Mouse (Mus musculus): ENCODE measurements around the gene Tprkb. TPM values are rescaled to one million over a fixed set of nuclear protein-coding genes. Genes with fewer than 3 reads are reported as not detected.
A peak's percentile ranks its signal among the peaks of the same experiment; 100 is the strongest.
"Not testable (repeated sequence)": the region's sequence is repeated elsewhere in the genome, so short reads cannot be mapped to it uniquely, and the experiment has no call there.

Tprkb gene
- polyA plus RNA-seq, 1 experiment from 2014 or later, result 50.5 TPM

DNA sequence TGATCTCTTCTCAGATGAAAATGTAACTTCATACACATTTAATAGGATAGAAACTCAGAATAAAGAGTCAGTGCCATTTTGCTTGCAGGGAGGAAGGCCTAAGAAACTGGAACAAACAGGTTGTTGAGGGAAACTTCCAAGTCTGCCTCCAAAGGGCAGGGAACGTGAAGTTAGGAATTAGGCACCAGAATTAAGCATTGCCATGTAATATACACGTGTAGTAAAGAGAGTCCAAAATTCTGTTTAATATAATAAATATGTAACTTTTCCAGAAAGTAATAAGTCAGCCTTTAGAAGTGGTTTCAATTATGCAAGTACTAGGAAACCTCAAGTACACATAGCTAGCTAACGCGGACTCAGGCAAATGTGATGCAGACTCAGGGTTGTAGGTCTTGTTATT lies 7.7 kb downstream of the Tprkb start:
- Histone ChIP-seq H3K4me1 (replicated peaks) (peaks cover 14% of the 10 kb centered on the region), H3K4me2 (no peak overlapping the region), H3K9me3 (no peaks in the 10 kb centered on the region), H3K27ac (replicated peaks) (no peak overlapping the region), H3K36me3 (peaks cover 20% of the 10 kb centered on the region), H3K9ac (no peak overlapping the region), H3K27me3 (no peaks in the 10 kb centered on the region), H3K4me3 (no peak overlapping the region)
- ATAC-seq (ENCODE audit: low FRiP score, low read depth), result no peak
- WGBS, result 95% methylated on average over 4 of the region's 4 CpGs

DNA sequence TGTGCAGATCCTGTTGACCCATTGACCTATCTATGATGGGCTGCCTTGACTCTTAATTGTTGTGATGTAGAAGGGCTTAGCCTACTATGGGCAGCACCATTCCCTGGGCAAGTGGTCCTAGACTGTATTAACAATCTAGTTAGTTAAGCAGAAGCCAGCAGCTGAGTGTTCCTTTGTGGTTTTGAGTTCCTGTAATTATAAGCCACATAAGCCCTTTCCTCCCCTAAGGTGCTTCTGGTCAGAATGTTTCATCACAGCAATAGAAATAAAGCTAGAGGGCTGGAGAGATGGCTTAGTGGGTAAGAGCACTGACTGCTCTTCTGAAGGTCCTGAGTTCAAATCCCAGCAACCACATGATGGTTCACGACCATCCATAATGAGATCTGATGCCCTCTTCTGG lies 12.0 kb downstream of the Tprkb start:
- H3K27me3 ChIP-seq, result no peaks in the 10 kb centered on the region
- no peak overlapping the region for H3K4me2 ChIP-seq
- H3K27ac ChIP-seq (replicated peaks), result no peak overlapping the region
- H3K9me3 ChIP-seq, result no peaks in the 10 kb centered on the region
- peaks cover 56% of the 10 kb centered on the region for H3K36me3 ChIP-seq
- no peak overlapping the region for H3K4me3 ChIP-seq
- WGBS, result 100% methylated on average over 1 of the region's 1 CpGs
- no peaks in the 10 kb centered on the region for H3K4me1 ChIP-seq (replicated peaks)
- H3K9ac ChIP-seq, result no peak overlapping the region
- no peak for ATAC-seq (ENCODE audit: low FRiP score, low read depth)

DNA sequence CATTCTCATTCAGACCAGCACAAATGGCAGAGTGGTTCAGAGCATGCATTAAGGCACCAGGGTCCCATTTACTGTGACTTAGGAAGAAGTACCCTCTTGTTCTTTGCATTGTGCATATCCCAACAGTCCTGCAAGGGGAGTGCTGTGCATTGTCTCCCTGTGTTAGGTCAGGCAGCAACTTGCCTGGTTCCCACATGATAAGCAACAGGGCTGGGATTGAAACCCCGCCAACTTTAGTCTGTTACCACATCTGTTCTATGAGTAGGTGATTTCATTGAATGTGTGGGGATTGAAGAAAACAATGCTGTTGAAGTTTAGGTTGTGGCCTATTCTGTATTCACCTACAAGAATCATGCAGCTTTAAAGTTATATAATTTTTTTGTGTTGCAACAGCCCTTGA lies 15.0 kb downstream of the Tprkb start:
- H3K36me3 ChIP-seq, result peaks cover 71% of the 10 kb centered on the region
- 89% methylated on average over 1 of the region's 1 CpGs for WGBS

DNA sequence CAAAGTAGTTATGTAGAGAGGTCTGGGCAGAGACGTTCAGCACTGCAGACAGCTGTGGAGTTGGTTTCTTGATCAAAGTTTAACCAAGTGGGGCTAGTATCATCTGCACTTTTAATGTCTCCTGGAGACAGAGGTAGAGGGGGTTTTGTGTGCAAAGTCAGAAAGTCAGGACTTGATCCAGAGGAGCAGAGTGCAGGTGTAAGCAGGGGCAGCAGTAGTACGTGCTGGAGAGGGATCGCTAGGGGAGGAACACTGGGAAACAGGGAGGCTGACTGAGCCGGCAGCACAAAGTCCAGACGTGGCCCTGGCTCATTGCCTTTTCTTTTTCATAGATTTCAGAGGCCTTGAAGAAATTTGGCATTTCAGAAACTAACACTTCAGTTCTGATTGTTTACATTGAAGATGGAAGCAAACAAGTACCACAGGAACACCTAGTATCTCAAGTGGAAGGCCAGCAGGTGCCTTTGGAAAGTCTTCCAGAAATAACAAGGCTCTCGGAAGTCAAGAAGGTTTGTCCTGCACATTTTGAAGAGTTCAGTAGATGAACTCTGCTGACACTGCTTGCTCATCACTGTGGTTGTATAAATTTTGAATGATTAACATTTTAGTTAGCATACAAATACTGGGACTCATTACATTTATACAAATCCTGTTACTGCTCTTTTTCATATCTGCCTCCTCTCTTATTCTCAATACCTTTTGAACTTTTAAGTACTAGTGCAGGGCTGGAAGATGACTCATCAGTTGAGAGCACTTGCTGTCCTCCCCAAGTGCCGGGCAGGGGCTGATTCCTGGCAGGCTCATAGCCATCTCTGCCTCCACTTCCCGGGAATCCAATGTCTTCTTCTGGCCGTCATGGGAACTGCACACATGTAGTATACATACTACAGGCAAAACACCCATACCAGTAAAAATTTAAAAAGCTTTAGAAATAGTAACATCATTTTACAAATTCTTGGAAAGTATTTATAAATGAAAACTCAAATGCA lies 16.1 kb downstream of the Tprkb start:
- H3K9me3 ChIP-seq, result no peaks in the 10 kb centered on the region
- no peaks in the 10 kb centered on the region for H3K4me1 ChIP-seq (replicated peaks)
- peaks cover 64% of the 10 kb centered on the region for H3K36me3 ChIP-seq
- no peak overlapping the region for H3K4me2 ChIP-seq
- no peak overlapping the region for H3K9ac ChIP-seq
- no peak for ATAC-seq (ENCODE audit: low FRiP score, low read depth)
- no peaks in the 10 kb centered on the region for H3K27me3 ChIP-seq
- WGBS, result 93% methylated on average over 9 of the region's 9 CpGs
- no peak overlapping the region for H3K4me3 ChIP-seq
- no peak overlapping the region for H3K27ac ChIP-seq (replicated peaks)

More for the DNA sequence above, 15.0 kb downstream of the Tprkb start:
- no peaks in the 10 kb centered on the region for H3K27me3 ChIP-seq
- no peak for ATAC-seq (ENCODE audit: low FRiP score, low read depth)
- H3K27ac ChIP-seq (replicated peaks), result no peak overlapping the region
- no peak overlapping the region for H3K4me2 ChIP-seq
- no peaks in the 10 kb centered on the region for H3K9me3 ChIP-seq
- H3K9ac ChIP-seq, result no peak overlapping the region
- no peaks in the 10 kb centered on the region for H3K4me1 ChIP-seq (replicated peaks)
- H3K4me3 ChIP-seq, result no peak overlapping the region

DNA sequence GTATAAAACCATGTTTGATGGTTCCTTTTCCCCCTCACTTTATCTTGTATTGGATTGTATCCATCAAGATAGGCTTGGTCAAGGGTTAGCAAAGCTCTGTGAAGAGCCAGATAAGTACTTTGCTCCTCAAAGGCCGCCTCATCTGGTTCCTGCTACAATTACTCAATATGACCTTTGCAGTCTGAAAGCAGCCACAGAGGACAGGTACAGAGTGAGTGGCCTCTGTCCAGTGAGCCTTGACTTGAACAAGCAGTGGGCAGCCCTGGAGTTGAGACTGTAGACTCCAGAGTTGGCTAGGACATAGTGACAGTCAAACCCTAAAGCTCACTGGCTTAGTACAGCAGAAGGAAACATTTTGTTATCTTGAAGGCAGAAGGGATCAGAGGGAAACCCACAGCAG lies 17.6 kb downstream of the Tprkb start:
- H3K9ac ChIP-seq, result no peak overlapping the region
- no peak overlapping the region for H3K4me2 ChIP-seq
- H3K36me3 ChIP-seq, result peaks cover 56% of the 10 kb centered on the region
- H3K9me3 ChIP-seq, result no peaks in the 10 kb centered on the region
- no peak overlapping the region for H3K4me3 ChIP-seq
- 82% methylated on average over 1 of the region's 1 CpGs for WGBS
- H3K27ac ChIP-seq (replicated peaks), result no peak overlapping the region
- no peak for ATAC-seq (ENCODE audit: low FRiP score, low read depth)
- no peaks in the 10 kb centered on the region for H3K27me3 ChIP-seq
- H3K4me1 ChIP-seq (replicated peaks), result no peaks in the 10 kb centered on the region

DNA sequence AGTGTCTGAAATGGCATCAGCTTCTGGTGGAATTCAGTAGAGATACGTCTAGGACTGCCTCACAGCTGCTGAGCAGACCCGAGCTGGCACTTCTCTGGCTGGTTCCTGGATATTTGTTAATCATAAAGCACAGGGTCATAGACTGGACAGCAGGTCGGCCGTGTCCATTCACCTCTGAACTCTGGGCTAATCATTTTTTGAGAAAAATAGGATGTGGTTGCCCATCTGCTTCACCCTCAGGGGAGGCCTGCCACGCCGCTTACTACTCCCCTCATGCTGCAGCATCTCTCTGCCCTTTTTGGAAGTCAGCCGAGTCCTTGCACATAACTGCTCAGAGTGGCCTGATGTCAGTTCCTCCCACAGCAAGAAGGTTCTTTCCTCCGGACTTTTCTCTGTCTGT lies 22.4 kb downstream of the Tprkb start:
- Histone ChIP-seq H3K4me1 (replicated peaks) (peaks cover 6% of the 10 kb centered on the region; the same call in 1 of the 2 replicates), H3K9me3 (no peaks in the 10 kb centered on the region), H3K4me2 (no peak overlapping the region), H3K27ac (replicated peaks) (no peak overlapping the region), H3K4me3 (no peak overlapping the region), H3K9ac (no peak overlapping the region), H3K36me3 (peaks cover 16% of the 10 kb centered on the region; the same call in 1 of the 2 replicates), H3K27me3 (no peaks in the 10 kb centered on the region)
- ATAC-seq (ENCODE audit: low FRiP score, low read depth), result no peak
- 86% methylated on average over 8 of the region's 8 CpGs for WGBS

DNA sequence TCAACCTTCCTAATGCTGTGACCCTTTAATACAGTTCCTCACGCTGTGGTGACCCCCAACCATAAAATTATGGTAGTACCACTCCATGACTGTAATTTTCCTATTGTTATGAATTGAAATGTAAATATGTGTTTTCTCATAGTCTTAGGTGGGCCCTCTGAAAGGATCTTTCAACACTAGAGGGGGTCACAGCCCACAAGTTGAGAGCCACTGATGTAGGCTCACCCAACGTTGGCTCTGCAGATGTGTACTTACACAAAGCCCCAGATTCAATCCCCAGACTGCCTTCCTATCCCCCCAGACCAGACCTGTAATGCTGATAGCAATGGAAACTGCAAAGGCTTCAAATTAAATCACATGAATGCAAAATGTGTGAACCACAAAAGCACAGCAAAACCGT lies 24.0 kb downstream of the Tprkb start:
- H3K4me1 ChIP-seq (replicated peaks), result peaks cover 6% of the 10 kb centered on the region; the same call in 1 of the 2 replicates
- no peaks in the 10 kb centered on the region for H3K27me3 ChIP-seq
- 67% methylated on average over 3 of the region's 3 CpGs for WGBS
- H3K9me3 ChIP-seq, result no peaks in the 10 kb centered on the region
- H3K27ac ChIP-seq (replicated peaks), result no peak overlapping the region
- H3K9ac ChIP-seq, result no peak overlapping the region
- H3K36me3 ChIP-seq, result 0 out of 2 replicates have a peak, but pooled peaks cover 2% of the 10 kb centered on the region
- no peak overlapping the region for H3K4me2 ChIP-seq
- H3K4me3 ChIP-seq, result no peak overlapping the region
- ATAC-seq (ENCODE audit: low FRiP score, low read depth), result no peak

DNA sequence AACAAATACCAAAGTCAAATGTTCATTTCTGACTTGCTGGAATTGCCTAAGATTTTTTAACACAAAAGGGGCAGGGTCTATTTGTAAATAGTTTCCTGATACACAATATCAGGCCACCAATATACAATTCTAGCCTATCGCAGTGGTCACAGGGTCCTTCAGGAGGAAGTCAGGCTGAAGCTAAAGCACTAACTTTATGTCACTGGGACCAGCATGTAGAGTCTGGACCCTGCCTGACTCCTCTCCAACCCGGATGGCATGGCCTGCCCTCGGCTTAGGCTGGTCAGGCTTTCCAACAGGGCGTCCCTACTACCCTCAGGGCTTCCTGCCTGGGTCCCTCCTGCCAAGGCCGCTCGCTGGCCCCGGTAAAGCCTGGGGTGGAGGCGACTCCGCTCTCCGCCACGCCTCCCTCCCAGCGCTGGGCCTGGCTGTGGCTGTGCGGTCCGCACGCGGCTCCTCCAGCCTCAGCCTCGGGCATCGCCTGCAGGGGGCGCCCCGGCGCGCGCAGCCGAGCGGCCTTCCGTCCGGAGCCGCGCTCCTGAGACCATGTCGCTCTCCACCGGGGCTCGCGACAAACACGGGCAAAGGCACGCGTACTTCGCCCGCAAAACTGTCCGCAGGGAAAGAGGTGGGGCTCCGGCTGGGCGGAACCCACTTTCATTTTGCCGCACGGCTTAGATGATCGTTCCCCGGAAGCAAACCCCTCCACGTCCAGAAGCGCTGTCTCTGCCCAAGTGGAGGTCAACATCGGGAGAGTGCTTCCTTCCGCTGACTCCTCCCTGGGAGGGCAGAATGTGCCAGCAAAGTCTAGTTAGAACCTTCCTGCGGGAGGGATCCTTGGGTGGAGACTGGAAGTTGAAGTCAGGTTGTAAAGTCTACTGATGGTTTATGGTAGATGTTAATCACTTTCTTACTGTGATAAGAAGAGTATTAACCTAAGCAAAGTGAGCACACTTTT lies 25.1 kb downstream of the Tprkb start:
- not testable (repeated sequence) for H3K9me3 ChIP-seq; H3K36me3 ChIP-seq; H3K4me1 ChIP-seq (replicated peaks); H3K27me3 ChIP-seq
- Histone ChIP-seq H3K4me2 (peak overlapping the region; percentile 71), H3K27ac (replicated peaks) (peak overlapping the region; percentile 52; the same call in 1 of the 2 replicates), H3K4me3 (peak overlapping the region; percentile 45), H3K9ac (peak overlapping the region; percentile 64)
- 2% methylated on average over 50 of the region's 50 CpGs for WGBS
- peak; percentile 94 for ATAC-seq (ENCODE audit: low FRiP score, low read depth)

DNA sequence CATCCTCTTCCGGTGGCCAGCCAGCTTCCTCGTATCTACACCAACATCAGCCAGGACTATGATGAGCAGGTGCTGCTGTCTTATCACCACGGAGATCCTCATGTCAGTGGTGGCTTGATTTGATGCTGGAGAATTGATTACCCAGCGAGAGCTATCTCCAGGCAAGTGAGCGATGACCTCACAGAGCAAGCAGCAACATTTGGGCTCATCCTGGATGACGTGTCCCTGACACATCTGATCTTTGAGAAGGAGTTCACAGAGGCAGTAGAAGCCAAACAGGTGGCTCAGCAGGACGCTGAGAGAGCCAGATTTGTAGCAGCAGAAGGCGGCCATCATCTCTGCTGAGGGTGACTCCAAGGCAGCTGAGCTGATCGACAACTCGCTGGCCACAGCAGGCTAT lies 27.0 kb downstream of the Tprkb start:
- Histone ChIP-seq H3K36me3 (peaks cover 12% of the 10 kb centered on the region; the same call in 1 of the 2 replicates), H3K9me3 (no peaks in the 10 kb centered on the region), H3K27me3 (no peaks in the 10 kb centered on the region), H3K4me1 (replicated peaks) (peaks cover 6% of the 10 kb centered on the region; the same call in 1 of the 2 replicates), H3K9ac (no peak overlapping the region), H3K27ac (replicated peaks) (no peak overlapping the region), H3K4me2 (no peak overlapping the region), H3K4me3 (no peak overlapping the region)
- ATAC-seq (ENCODE audit: low FRiP score, low read depth), result no peak
- WGBS, result 80% methylated on average over 10 of the region's 10 CpGs

DNA sequence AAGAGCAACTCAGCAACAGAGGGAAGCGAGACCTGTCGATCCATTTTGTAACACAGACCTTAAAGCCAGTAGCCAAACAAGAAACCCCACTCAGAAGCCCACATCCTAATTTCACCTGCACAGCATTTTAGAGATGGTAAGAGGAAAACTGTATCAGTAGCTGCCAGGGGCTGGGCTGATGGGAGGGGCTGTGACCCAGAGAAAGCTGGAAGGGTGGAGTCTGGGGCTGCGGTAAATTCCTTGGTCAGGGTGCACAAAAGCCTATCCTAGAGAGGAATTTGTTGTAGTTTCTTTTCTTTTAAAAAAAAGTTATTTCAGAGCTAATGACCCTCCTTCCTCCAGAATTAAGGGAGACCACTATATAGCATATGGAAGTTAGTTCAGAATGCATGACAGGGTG lies 30.8 kb downstream of the Tprkb start:
- Histone ChIP-seq H3K4me1 (replicated peaks) (no peaks in the 10 kb centered on the region), H3K4me2 (no peak overlapping the region), H3K4me3 (no peak overlapping the region), H3K27me3 (no peaks in the 10 kb centered on the region), H3K9ac (no peak overlapping the region), H3K27ac (replicated peaks) (no peak overlapping the region), H3K36me3 (peaks cover 46% of the 10 kb centered on the region), H3K9me3 (no peaks in the 10 kb centered on the region)
- no peak for ATAC-seq (ENCODE audit: low FRiP score, low read depth)
- WGBS, result 93% methylated on average over 3 of the region's 3 CpGs

DNA sequence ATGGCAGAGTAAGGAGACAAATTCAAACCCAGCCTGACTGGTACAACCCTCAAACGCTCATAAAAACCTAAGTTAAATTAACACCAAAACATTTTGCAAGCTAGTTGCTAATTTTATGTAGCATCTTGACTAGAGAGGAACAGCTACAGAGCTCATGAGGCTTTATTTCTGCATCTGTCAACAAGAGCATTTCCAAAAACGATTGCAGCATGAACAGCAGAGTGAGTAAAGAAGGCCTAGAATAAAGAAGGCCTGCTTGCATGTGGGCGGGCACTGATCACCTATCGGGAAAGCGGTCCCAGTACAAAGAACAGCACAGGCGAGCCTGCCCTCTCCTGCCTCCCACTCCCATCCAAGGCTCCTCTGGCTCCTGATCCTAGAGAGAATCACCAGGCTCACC lies 36.9 kb downstream of the Tprkb start:
- no peak overlapping the region for H3K9ac ChIP-seq
- H3K27me3 ChIP-seq, result no peaks in the 10 kb centered on the region
- peaks cover 88% of the 10 kb centered on the region for H3K36me3 ChIP-seq
- no peak overlapping the region for H3K4me2 ChIP-seq
- H3K27ac ChIP-seq (replicated peaks), result no peak overlapping the region
- no peaks in the 10 kb centered on the region for H3K9me3 ChIP-seq
- no peak for ATAC-seq (ENCODE audit: low FRiP score, low read depth)
- no peak overlapping the region for H3K4me3 ChIP-seq
- H3K4me1 ChIP-seq (replicated peaks), result no peaks in the 10 kb centered on the region
- 89% methylated on average over 6 of the region's 6 CpGs for WGBS

DNA sequence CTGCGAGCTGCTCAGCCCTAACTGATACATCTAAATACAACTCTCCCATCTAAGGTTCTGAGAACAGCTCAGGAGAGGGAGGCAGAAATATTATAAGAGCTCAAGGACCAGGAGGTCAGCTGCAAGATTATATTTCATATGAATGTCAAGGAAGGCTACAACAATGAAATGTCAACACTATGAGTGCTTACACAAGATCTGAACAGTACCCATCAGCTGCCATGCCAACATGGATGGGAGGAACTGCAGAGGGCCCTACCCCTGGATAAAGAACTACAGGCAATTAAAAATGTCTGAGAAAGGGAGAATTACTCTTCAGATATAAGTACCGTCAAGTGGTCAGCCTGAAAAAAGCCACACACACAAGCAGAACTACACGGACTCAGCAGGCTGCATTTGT lies 45.9 kb downstream of the Tprkb start:
- H3K27ac ChIP-seq (replicated peaks), result no peak overlapping the region
- peaks cover 40% of the 10 kb centered on the region for H3K36me3 ChIP-seq
- H3K9me3 ChIP-seq, result no peaks in the 10 kb centered on the region
- no peak overlapping the region for H3K4me3 ChIP-seq
- no peak for ATAC-seq (ENCODE audit: low FRiP score, low read depth)
- WGBS, result 90% methylated on average over 3 of the region's 3 CpGs
- H3K4me2 ChIP-seq, result no peak overlapping the region
- peaks cover 16% of the 10 kb centered on the region for H3K4me1 ChIP-seq (replicated peaks)
- H3K9ac ChIP-seq, result no peak overlapping the region
- H3K27me3 ChIP-seq, result no peaks in the 10 kb centered on the region
